Mouse (Mus musculus) small intestine, adult 2 months (tissue): ENCODE measurements around the gene Spock2. TPM values are rescaled to one million over a fixed set of nuclear protein-coding genes. Genes with fewer than 3 reads are reported as not detected.

Experiments used
- H3K27ac ChIP-seq: fragments of 200-500 bp; 2 replicates; pipeline ENCODE4 v1.5.1; 2012; ENCODE audit warnings: low read depth, low read length, control low read depth, inconsistent platforms; ENCODE audit not compliant: insufficient read depth
- H3K27me3 ChIP-seq: fragments of 200-500 bp; 2 replicates; pipeline ENCODE4 v1.6.1; 2012; ENCODE audit warnings: mild to moderate bottlenecking, moderate library complexity, low read length, inconsistent platforms; ENCODE audit not compliant: control insufficient read depth, insufficient read depth
- H3K36me3 ChIP-seq: fragments of 200-500 bp; 2 replicates; pipeline ENCODE4 v1.6.1; 2012; ENCODE audit warnings: mild to moderate bottlenecking, low read length, control low read depth, inconsistent platforms; ENCODE audit not compliant: control insufficient read depth, insufficient read depth
- H3K4me1 ChIP-seq: fragments of 200-500 bp; 2 replicates; pipeline ENCODE4 v1.6.1; 2012; ENCODE audit warnings: low read length, inconsistent platforms, mixed read lengths; ENCODE audit not compliant: control insufficient read depth, insufficient read depth, insufficient read length
- H3K4me3 ChIP-seq: fragments of 200-500 bp; 2 replicates; pipeline ENCODE4 v1.5.1; 2012; ENCODE audit warnings: low read depth, mild to moderate bottlenecking, control low read depth, inconsistent platforms, low read length, moderate library complexity
- CTCF ChIP-seq: fragments of 200-500 bp; IDR thresholded peaks from 2 replicates; pipeline ENCODE4 v1.5.1; 2012; ENCODE audit warnings: low read depth, mild to moderate bottlenecking, control low read depth, inconsistent platforms, low read length, moderate library complexity, mixed read lengths; ENCODE audit not compliant: insufficient replicate concordance, insufficient read length; ENCODE audit errors: extremely low read depth
- POLR2A ChIP-seq: fragments of 200-500 bp; IDR thresholded peaks from 2 replicates; pipeline ENCODE4 v1.6.1; 2012; ENCODE audit warnings: low read depth, mild to moderate bottlenecking, control low read depth, inconsistent platforms, low read length, moderate library complexity
- WGBS: fragments of 180-500 bp; shearing (Covaris S2); methylation state at CpG from one replicate; pipeline ENCODE4 v1.1.7; 2018; 5-methylcytosine and 5-hydroxymethylcytosine counted together
- polyA plus RNA-seq: library from polyadenylated mRNA; depleted of rRNA; stranded (reverse); fragments of >200 nt; gene quantifications from 2 replicates; pipeline ENCODE4 v1.2.3, GENCODE M21; 2012

The Spock2 gene
- polyA plus RNA-seq, 1 experiment: 2.8 TPM

DNA sequence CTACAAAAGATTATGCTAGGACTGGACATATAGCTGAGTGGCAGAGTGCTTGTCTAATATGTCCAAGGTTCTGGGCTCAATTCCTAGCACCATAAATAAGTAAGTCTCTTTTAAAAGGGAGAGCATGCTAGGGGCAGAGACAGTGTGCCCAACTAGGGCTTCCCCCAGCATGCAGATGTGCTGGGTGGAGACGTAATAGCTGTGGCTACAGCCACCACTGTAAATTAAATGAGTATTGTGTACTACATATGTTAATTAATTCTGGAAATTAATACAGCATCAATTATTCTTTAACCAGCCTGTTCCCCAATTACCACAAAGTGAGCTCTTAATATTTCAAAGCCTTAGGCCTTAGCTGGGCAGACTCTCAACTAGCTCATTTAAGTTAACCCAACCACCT, 58.9 kb downstream of the Spock2 start:
- TF ChIP-seq CTCF (no peak), POLR2A (no peak)
- WGBS: 76% methylated on average over 1 of the region's 1 CpGs
- peaks cover 7% of the 10 kb centered on the region; the same call in 1 of the 2 replicates for H3K4me1 ChIP-seq
- no peaks in the 10 kb centered on the region for H3K27me3 ChIP-seq
- no peak overlapping the region for H3K4me3 ChIP-seq
- H3K27ac ChIP-seq: no peak overlapping the region
- H3K36me3 ChIP-seq: no peaks in the 10 kb centered on the region

- Histone ChIP-seq H3K4me3 (no peak overlapping the region), H3K27ac (no peak overlapping the region), H3K27me3 (no peaks in the 10 kb centered on the region), H3K36me3 (no peaks in the 10 kb centered on the region), H3K4me1 (peaks cover 7% of the 10 kb centered on the region; the same call in 1 of the 2 replicates)
- 68% methylated on average over 3 of the region's 3 CpGs for WGBS
- TF ChIP-seq POLR2A: no peak
- no peak for TF ChIP-seq CTCF
Measured at GRCm38 (mm10) chr10:60166068-60166467, 60.0 kb downstream of the Spock2 start.

GRCm38 (mm10) chr10:60168306-60168705, 62.3 kb downstream of the Spock2 start:
- Histone ChIP-seq H3K4me1 (no peaks in the 10 kb centered on the region), H3K27ac (peak overlapping the region; percentile 78), H3K27me3 (no peaks in the 10 kb centered on the region), H3K36me3 (no peaks in the 10 kb centered on the region), H3K4me3 (no peak overlapping the region)
- 64% methylated on average over 2 of the region's 2 CpGs for WGBS
- TF ChIP-seq CTCF (no peak), POLR2A (no peak)

DNA sequence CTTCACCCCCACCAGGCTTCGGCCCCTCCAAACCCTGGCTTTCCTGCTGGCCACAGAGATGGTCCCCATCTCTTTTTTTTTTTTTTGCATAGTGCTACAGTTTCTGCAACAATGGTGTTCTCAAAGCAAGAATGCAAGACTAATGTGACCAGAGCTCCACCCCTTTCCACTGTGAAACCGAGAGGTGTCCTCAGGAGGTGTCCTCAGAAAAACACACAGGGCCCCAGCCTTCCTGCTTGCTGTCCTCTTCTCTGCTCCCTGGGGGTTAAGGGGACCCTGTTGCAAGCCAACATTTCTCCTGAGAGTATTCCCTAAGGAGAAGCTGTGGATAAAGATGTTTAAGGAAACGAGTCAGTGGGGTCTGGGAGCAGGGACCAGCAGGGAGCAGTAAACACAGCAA, 62.9 kb downstream of the Spock2 start:
- Histone ChIP-seq H3K4me1 (no peaks in the 10 kb centered on the region), H3K4me3 (no peak overlapping the region), H3K36me3 (no peaks in the 10 kb centered on the region), H3K27ac (peak overlapping the region; percentile 78), H3K27me3 (no peaks in the 10 kb centered on the region)
- TF ChIP-seq POLR2A (no peak), CTCF (no peak)
- WGBS: 77% methylated on average over 3 of the region's 3 CpGs

- 81% methylated on average over 10 of the region's 10 CpGs for WGBS
- Histone ChIP-seq H3K4me1 (no peaks in the 10 kb centered on the region), H3K27me3 (no peaks in the 10 kb centered on the region), H3K27ac (peak overlapping the region; percentile 72), H3K4me3 (no peak overlapping the region), H3K36me3 (no peaks in the 10 kb centered on the region)
- no peak for TF ChIP-seq CTCF
- no peak for TF ChIP-seq POLR2A
Measured at GRCm38 (mm10) chr10:60170326-60171089, 64.5 kb downstream of the Spock2 start.

- 93% methylated on average over 5 of the region's 5 CpGs for WGBS
- TF ChIP-seq CTCF: no peak
- TF ChIP-seq POLR2A: no peak
- Histone ChIP-seq H3K27ac (peak overlapping the region; percentile 72), H3K4me1 (no peaks in the 10 kb centered on the region), H3K27me3 (no peaks in the 10 kb centered on the region), H3K4me3 (no peak overlapping the region), H3K36me3 (no peaks in the 10 kb centered on the region)
Measured at GRCm38 (mm10) chr10:60171368-60171767, 65.3 kb downstream of the Spock2 start.

GRCm38 (mm10) chr10:60172306-60172705, 66.3 kb downstream of the Spock2 start:
- Histone ChIP-seq H3K27me3 (no peaks in the 10 kb centered on the region), H3K36me3 (no peaks in the 10 kb centered on the region), H3K27ac (no peak overlapping the region), H3K4me1 (no peaks in the 10 kb centered on the region), H3K4me3 (no peak overlapping the region)
- 83% methylated on average over 4 of the region's 4 CpGs for WGBS
- TF ChIP-seq POLR2A (no peak), CTCF (no peak)
